Mouse (Mus musculus): ENCODE results near the gene Sf3b1. TPM values are rescaled to one million over a fixed set of nuclear protein-coding genes. Genes with fewer than 3 reads are reported as not detected.
"Not testable (repeated sequence)": the region's sequence is repeated elsewhere in the genome, so short reads cannot be mapped to it uniquely, and the experiment has no call there.

Sf3b1 gene
- total RNA-seq (2012; rRNA removed): 139 and 164 TPM in 2 replicates

DNA sequence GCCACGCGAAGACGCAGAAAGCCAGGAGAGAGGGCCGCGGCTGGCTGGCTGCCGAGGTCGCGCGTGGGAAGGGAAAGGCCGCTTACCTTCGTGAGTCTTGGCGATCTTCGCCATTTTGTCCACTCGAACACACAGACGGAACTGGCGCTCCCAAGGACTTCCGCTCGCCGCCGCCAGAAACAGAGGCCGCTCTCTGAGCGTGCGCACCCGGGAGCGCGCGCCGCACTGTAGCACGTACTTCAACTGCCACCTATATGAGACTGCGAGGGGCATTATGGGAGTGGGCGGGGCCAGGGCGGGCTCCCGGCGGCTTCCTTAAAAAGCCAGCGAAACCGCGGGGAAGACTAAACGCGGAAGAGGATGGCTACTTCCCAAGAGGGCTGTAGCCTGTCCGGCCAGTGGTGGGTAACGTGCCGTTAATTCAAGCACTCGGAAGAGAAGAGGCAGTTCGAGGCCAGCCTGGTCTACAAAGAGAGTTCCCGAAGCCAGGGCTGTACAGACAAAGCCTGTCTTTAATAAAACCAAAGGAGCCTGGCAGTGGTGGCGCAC, at the start of gene Sf3b1:
Sf3b1 (minus strand) TSS at position 229 of the 549 bp plus-strand sequence.
- peaks cover 2 to 16% of the 10 kb centered on the region in 2 experiments; a peak in 3 of 4 replicates for H3K4me1 ChIP-seq (ENCODE audit: control insufficient read depth in 2 of 2, insufficient read depth in 2 of 2, low read length in 2 of 2, poor library complexity in 1 of 2)
- in situ Hi-C loops (cut with MboI; ENCODE audit: low sequenced_read_pairs in 2 of 2, unreplicated experiment in 2 of 2): no loop called here
- H3K27ac ChIP-seq (ENCODE audit: insufficient read depth, low read depth, low read length, poor library complexity, severe bottlenecking): peak within 1 kb of the TSS; percentile 85
- H3K9ac ChIP-seq (ENCODE audit: insufficient read depth, low read depth, low read length, poor library complexity, severe bottlenecking): peak within 1 kb of the TSS; percentile 98
- H3K9me3 ChIP-seq (ENCODE audit: control insufficient read depth, insufficient read depth, low read depth, low read length): no peaks in the 10 kb centered on the region
- TF ChIP-seq CHD2 (IDR thresholded peaks at IDR 0.05; ENCODE audit: low read depth, low read length): no peak
- peak; percentile 39; the same call in 1 of the 2 replicates for TF ChIP-seq HCFC1 (IDR thresholded peaks at IDR 0.05; ENCODE audit: borderline replicate concordance, insufficient read depth, low read length)
- H3K4me3 ChIP-seq (ENCODE audit: insufficient read depth in 1 of 2, low read depth in 1 of 2, low read length in 2 of 2, poor library complexity in 1 of 2, severe bottlenecking in 1 of 2): peak within 1 kb of the TSS; percentile 95 to 99
- no peaks in the 10 kb centered on the region for H3K36me3 ChIP-seq (ENCODE audit: control insufficient read depth, insufficient read depth, low read length, poor library complexity, severe bottlenecking)
- DNase-seq (ENCODE audit: low read depth, low spot score): peak; percentile 92

- Histone ChIP-seq H3K9me3 (ENCODE audit: control insufficient read depth, insufficient read depth, low read depth, low read length) (no peaks in the 10 kb centered on the region), H3K36me3 (ENCODE audit: control insufficient read depth, insufficient read depth, low read length, poor library complexity, severe bottlenecking) (peaks cover 14% of the 10 kb centered on the region), H3K27ac (ENCODE audit: insufficient read depth, low read depth, low read length, poor library complexity, severe bottlenecking) (no peak overlapping the region), H3K9ac (ENCODE audit: insufficient read depth, low read depth, low read length, poor library complexity, severe bottlenecking) (no peak overlapping the region), H3K4me3 (ENCODE audit: insufficient read depth in 1 of 2, low read depth in 1 of 2, low read length in 2 of 2, poor library complexity in 1 of 2, severe bottlenecking in 1 of 2) (no peak overlapping the region), H3K4me1 (ENCODE audit: control insufficient read depth in 2 of 2, insufficient read depth in 2 of 2, low read length in 2 of 2, poor library complexity in 1 of 2) (peaks cover 0 to 2% of the 10 kb centered on the region in 2 experiments; a peak in 1 of 4 replicates)
- TF ChIP-seq MAFK (IDR thresholded peaks at IDR 0.05; ENCODE audit: insufficient read depth, low read depth, low read length) (no peak), ZNF384 (IDR thresholded peaks at IDR 0.05; ENCODE audit: low read depth, low read length) (no peak), CHD2 (IDR thresholded peaks at IDR 0.05; ENCODE audit: low read depth, low read length) (no peak), HCFC1 (IDR thresholded peaks at IDR 0.05; ENCODE audit: borderline replicate concordance, insufficient read depth, low read length) (no peak), ZC3H11A (IDR thresholded peaks at IDR 0.05; ENCODE audit: borderline replicate concordance, low read depth, low read length) (no peak)
- no peak for DNase-seq (ENCODE audit: low read depth, low spot score)
- in situ Hi-C loops (cut with MboI; ENCODE audit: low sequenced_read_pairs in 2 of 2, unreplicated experiment in 2 of 2): no loop called here
Measured at GRCm38 (mm10) chr1:55076395-55076743, 49.1 kb upstream of the Sf3b1 start.

- no peak for TF ChIP-seq CHD2 (IDR thresholded peaks at IDR 0.05; ENCODE audit: low read depth, low read length)
- peaks cover 12% of the 10 kb centered on the region for H3K36me3 ChIP-seq (ENCODE audit: control insufficient read depth, insufficient read depth, low read length, poor library complexity, severe bottlenecking)
- in situ Hi-C loops (cut with MboI; ENCODE audit: low sequenced_read_pairs in 2 of 2, unreplicated experiment in 2 of 2): no loop called here
- no peaks in the 10 kb centered on the region for H3K9me3 ChIP-seq (ENCODE audit: control insufficient read depth, insufficient read depth, low read depth, low read length)
- H3K4me1 ChIP-seq (ENCODE audit: control insufficient read depth in 2 of 2, insufficient read depth in 2 of 2, low read length in 2 of 2, poor library complexity in 1 of 2): peaks cover 0 to 2% of the 10 kb centered on the region in 2 experiments; a peak in 1 of 4 replicates
- H3K4me3 ChIP-seq (ENCODE audit: insufficient read depth in 1 of 2, low read depth in 1 of 2, low read length in 2 of 2, poor library complexity in 1 of 2, severe bottlenecking in 1 of 2): no peak overlapping the region
- H3K9ac ChIP-seq (ENCODE audit: insufficient read depth, low read depth, low read length, poor library complexity, severe bottlenecking): no peak overlapping the region
- H3K27ac ChIP-seq (ENCODE audit: insufficient read depth, low read depth, low read length, poor library complexity, severe bottlenecking): no peak overlapping the region
- DNase-seq (ENCODE audit: low read depth, low spot score): no peak
Measured at GRCm38 (mm10) chr1:55075652-55076394, 48.5 kb upstream of the Sf3b1 start.

GRCm38 (mm10) chr1:55074757-55075156, 47.5 kb upstream of the Sf3b1 start:
- H3K36me3 ChIP-seq (ENCODE audit: control insufficient read depth, insufficient read depth, low read length, poor library complexity, severe bottlenecking): peaks cover 10% of the 10 kb centered on the region
- TF ChIP-seq MAFK (IDR thresholded peaks at IDR 0.05; ENCODE audit: insufficient read depth, low read depth, low read length): no peak
- no peak for TF ChIP-seq ZC3H11A (IDR thresholded peaks at IDR 0.05; ENCODE audit: borderline replicate concordance, low read depth, low read length)
- TF ChIP-seq CHD2 (IDR thresholded peaks at IDR 0.05; ENCODE audit: low read depth, low read length): no peak
- TF ChIP-seq HCFC1 (IDR thresholded peaks at IDR 0.05; ENCODE audit: borderline replicate concordance, insufficient read depth, low read length): no peak
- no peak for TF ChIP-seq ZNF384 (IDR thresholded peaks at IDR 0.05; ENCODE audit: low read depth, low read length)
- no peak overlapping the region for H3K9ac ChIP-seq (ENCODE audit: insufficient read depth, low read depth, low read length, poor library complexity, severe bottlenecking)
- no peaks in the 10 kb centered on the region for H3K9me3 ChIP-seq (ENCODE audit: control insufficient read depth, insufficient read depth, low read depth, low read length)
- DNase-seq (ENCODE audit: low read depth, low spot score): no peak
- in situ Hi-C loops (cut with MboI; ENCODE audit: low sequenced_read_pairs in 2 of 2, unreplicated experiment in 2 of 2): no loop called here
- H3K4me1 ChIP-seq (ENCODE audit: control insufficient read depth in 2 of 2, insufficient read depth in 2 of 2, low read length in 2 of 2, poor library complexity in 1 of 2): peaks cover 0 to 2% of the 10 kb centered on the region in 2 experiments; a peak in 1 of 4 replicates
- H3K4me3 ChIP-seq (ENCODE audit: insufficient read depth in 1 of 2, low read depth in 1 of 2, low read length in 2 of 2, poor library complexity in 1 of 2, severe bottlenecking in 1 of 2): no peak overlapping the region
- H3K27ac ChIP-seq (ENCODE audit: insufficient read depth, low read depth, low read length, poor library complexity, severe bottlenecking): no peak overlapping the region

GRCm38 (mm10) chr1:55072328-55072727, 45.0 kb upstream of the Sf3b1 start:
- in situ Hi-C loops (cut with MboI; ENCODE audit: low sequenced_read_pairs in 2 of 2, unreplicated experiment in 2 of 2): not testable (repeated sequence)

More at GRCm38 (mm10) chr1:55072328-55072727, 45.0 kb upstream of the Sf3b1 start:
- H3K9me3 ChIP-seq (ENCODE audit: control insufficient read depth, insufficient read depth, low read depth, low read length); H3K36me3 ChIP-seq (ENCODE audit: control insufficient read depth, insufficient read depth, low read length, poor library complexity, severe bottlenecking); H3K4me3 ChIP-seq (ENCODE audit: insufficient read depth in 1 of 2, low read depth in 1 of 2, low read length in 2 of 2, poor library complexity in 1 of 2, severe bottlenecking in 1 of 2); H3K4me1 ChIP-seq (ENCODE audit: control insufficient read depth in 2 of 2, insufficient read depth in 2 of 2, low read length in 2 of 2, poor library complexity in 1 of 2); H3K9ac ChIP-seq (ENCODE audit: insufficient read depth, low read depth, low read length, poor library complexity, severe bottlenecking); DNase-seq (ENCODE audit: low read depth, low spot score); H3K27ac ChIP-seq (ENCODE audit: insufficient read depth, low read depth, low read length, poor library complexity, severe bottlenecking): not testable (repeated sequence)

Data from ES-E14 (cell line).